Mouse (Mus musculus): ENCODE measurements around the gene Spata4.
"Not testable (repeated sequence)": the region's sequence is repeated elsewhere in the genome, so short reads cannot be mapped to it uniquely, and the experiment has no call there.

Spata4 gene

DNA sequence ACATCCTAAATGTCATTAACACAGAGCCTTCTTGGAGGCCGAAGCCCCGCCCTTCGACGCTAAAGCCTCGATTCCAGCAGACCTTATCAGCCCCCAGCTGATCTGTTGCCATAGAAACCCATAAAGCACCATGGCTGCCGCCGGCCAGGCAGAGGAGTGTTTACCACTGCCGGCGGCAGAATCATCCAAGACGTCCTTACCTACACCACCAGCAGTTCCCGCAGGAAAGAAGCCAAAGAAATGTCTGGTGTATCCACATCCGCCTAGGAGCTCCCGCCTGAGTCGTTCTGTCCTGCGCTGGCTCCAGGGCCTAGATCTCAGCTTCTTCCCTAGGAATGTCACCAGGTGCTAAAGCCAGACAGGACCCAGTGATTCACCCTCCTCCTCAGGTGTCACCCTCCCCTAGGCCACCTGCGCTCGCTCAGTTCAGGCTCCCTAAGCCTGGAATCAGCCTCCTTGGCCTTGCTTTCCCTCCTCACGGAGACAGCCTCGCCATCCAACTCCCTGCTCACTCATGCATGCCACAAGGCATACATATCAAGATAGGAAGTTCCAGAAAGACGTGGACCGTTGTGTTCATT, at the start of gene Spata4:
Gene Spata4, plus strand, starts transcription at position 111 of the 581 bp plus-strand sequence.
- no peak for DNase-seq

DNA sequence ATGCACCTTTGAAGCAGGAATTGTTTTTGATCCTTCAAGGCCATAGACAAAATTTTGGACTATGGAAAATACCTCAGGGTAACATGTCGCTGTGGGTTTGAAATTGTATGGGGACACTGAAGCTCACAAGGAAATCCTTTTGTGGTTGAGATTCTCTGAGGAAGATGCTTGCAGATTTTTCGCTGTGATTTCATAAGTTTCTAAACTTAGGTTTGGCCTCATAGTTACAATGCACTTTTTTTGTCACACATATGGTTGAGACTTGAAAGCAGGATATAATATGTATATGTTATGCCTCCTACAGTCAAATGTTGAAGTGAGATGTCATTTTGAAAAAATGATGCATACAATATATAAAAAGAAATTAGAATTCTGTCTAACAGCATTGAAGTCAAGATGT, 45.7 kb upstream of the Spata4 start:
- no peak for DNase-seq

DNA sequence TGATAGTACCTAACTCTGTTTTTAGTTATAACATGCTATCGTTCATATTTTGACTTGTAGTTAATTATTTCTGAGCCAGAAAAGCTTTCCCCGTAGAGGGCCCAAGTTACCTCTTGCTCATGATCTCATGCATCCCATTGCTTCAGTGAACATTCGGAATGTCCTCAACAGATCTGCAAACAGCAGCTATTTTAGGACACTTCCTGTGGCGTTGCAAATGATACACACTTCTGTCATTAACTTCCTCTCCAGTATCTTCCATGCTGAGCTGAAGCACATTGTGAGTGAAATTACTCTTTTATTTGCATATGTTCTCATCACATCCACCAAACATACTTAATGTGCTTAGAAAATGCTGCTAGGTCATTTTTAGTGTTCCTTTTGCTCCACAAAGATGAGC, 38.4 kb upstream of the Spata4 start:
- no peak for DNase-seq

DNA sequence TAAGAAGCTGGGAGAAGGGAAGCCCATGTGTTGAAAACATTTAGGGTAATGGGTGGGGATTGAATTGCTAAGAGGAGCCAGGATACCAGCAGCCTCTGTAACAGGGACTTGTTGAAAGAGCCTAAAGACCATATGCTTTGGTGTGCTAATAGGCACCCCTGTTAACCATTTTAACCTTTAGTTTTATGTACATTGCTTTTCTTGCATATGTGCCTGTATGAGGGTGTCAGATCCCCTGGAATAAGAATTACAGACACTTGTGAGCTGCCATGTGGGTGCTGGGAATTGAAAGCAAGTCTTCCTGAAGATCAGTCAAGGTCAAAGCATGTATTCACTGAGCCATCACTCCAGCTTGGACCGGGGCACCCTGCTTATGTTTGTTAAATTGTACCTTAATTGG, 35.4 kb upstream of the Spata4 start:
- DNase-seq: no peak

DNA sequence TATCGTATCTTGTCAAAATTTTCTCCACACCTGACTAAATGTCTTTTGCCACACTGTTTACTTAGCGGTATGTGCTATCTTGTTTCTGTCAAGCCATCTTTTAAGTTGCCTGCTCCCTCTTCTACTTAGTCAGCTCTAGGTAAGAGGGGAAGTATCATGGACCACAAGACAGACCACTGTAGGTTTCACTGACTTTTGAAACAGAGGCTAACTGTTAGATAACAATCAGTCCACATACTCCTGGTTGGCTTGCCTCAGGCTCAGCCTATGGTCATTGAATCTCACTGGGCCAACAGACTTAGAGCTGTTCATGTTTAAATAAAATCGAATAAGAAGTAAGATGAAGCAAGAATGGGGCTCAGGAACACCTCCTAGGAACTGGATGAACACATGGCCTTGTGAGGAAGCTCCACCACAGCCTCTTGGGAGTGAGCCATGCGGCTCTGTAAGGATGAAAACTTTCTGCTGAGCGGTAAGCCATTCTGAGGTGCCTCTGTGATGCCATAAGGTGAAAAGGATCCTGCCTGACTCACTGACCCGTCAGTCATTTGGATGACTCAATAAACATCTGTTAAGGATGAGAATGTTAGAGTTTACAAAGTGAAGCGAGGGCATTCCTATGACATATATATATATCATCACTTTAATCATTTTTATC, 34.8 kb upstream of the Spata4 start:
- no peak for DNase-seq

DNA sequence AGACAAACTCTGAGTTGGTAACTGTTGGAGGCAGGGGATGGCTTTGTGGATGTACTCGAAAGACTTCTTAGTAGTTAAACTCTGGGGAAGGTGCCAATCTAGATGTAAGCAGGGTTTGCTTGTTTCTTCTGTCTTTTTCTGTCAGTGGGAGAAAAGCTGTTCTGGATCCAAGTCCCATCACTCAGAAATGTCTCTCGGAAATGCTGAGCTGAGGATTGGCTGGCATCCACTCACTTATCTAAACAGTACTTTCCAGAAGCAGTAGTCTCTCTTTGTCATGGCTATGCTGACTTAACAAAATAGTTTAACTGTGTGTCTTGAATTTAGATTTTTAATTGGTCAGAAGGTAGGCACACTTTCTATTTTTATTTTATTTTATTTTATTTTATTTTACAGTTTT, 33.4 kb upstream of the Spata4 start:
- DNase-seq: no peak

DNA sequence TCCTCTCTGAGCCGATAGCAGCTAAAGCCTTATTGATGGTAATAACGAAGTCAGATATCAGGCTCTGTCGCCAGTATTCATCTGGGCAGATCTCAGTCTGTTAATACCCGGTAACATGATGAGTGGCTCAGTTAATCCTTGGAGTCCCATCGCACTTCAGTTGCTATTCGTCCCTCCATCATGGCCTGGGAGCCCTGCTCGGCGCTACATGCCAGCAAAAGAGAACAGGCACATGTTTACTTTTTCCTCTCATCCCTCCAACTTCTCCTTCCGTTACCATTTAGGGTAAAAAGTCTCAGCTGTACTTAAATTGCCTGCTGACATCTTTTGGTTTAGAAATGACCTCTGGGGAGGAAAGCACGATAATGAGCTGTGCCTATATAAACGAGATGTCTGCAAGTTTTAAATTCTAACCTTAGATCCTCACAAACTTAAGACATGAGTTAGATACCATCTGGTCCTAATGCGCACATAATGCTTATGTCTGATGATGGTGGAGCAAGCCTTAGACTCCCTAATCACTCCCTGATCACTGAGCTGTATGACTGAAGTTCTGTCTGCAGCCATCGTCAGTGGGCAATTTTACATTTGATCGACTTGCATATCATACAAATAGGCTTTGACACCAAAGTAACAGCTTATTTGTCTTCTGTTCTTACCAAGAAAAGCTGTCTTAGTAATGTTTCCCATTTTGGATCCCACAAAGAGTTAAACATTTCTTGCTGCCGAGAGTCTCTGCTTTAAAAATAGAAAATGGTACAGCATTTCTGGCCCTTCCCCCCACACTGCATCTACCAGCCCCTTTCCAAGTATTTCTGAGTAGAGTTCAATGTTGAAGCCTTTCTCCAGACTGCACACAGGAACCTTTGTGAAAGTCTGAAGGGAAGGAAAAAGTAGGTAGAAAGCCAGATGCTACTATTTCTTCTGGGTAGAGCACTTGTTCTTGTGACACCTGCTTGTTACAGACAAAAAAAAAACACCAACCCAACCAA, 29.7 kb upstream of the Spata4 start:
- DNase-seq: no peak

DNA sequence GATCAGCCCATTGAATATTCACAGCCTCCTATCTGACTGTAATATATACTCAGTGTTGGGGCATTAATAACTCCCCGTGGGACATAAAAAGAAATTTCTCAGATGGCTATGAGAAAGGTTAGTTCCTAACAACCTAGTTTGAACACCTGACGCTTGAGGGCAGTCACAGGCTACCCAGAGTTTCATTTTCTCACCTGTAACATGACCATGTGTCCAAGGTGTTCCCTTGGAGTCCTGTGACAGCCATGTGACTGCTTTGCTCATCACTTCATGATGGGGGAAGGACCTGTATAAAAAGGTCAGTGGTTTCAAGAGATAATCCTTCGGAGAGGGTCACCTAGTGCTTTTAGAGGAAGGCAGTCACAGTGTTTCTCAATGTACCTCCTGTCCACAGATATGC, 19.1 kb upstream of the Spata4 start:
- DNase-seq: no peak

DNA sequence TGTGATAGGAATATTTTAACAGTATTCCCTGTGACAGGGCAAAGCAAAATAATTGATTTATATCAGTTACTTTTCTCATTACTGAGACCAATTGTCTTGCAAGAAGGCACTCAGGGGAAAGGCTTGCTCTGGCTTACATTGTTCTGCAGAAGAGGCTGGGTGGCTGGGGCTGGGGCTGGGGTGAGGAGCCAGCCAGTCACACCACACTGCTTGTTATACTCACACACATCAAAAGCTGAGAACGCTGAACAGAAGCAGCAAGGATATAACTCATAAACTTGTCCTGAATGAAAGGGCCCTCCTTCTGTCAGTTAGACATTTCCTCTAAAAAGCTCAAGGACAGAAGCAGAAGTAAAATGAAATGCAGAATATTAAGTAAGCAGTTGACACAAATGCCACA, 17.7 kb upstream of the Spata4 start:
- DNase-seq: no peak

DNA sequence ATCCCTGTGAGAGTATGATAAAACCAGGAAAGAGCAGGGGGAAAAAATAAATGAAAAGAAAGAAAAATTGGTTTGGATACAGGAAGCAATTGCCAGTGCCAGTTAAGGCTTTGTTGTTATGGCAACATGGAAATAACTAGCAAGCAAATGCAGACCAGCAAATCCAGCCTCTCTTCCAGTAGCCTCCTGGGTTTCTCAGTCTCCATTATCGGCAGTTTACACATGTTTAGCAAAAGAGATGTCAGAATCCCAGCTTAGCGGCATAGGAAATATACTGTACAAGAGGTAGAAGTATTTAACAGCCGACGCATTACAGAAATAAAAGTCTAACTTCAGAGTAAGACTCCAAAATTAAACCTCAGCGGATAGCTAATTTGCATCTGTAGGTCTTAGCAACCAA, 5.9 kb upstream of the Spata4 start:
- no peak for DNase-seq

DNA sequence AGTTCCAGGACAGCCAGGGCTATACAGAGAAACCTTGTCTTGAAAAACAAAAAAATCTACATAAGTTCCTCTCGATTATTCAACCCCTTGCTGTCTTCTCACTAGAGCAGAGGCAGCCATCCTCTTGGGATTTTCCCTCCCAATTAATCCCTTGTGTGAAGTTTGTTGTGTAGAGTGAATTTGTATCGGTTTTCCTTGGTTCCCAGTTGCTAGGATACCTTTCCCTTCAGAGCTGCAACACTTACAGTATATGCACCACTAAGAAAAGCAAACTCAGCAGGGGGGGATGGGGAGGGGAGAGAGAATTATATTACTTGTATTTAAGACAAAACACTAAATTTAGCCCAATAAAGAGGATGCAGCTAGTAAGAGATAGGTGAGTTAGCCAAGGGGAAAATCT, 4.5 kb upstream of the Spata4 start:
- DNase-seq: no peak

DNA sequence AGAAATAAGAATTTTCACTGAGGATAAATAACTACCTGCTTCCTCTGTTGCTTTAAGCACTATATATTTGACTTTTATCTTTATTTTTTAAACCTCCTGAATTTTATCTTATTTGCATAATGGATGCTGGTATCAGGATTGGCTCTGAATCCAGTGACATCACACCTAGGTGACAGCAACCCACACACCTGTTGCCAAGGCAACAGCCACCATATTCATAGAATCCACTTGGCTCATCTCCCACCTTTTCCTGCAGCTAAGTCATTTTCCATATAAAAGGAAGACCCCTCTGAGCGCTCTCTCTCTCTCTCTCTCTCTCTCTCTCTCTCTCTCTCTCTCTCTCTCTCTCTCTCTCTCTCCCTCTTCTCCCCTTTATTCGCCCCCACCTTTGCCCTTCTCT, 3.6 kb upstream of the Spata4 start:
- DNase-seq: no peak

DNA sequence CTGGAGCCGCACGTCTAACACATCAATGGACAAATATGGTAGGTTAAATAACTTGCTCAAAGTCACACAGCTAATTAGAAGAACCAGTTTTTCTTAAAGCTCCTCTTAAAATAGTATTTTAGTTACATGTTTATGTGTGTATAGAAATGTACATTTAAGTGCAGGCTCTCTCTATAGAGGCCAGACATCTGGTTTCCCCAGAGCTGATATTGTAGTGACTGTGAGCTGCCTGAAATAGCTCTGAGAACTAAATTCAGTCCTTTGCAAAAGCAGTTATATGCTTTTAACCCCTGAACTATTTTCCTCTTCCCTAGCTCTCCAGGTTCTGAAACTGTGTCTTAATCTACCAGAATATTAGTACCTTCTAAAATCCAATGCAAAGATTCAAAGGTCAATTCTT, 3.2 kb upstream of the Spata4 start:
- no peak for DNase-seq

DNA sequence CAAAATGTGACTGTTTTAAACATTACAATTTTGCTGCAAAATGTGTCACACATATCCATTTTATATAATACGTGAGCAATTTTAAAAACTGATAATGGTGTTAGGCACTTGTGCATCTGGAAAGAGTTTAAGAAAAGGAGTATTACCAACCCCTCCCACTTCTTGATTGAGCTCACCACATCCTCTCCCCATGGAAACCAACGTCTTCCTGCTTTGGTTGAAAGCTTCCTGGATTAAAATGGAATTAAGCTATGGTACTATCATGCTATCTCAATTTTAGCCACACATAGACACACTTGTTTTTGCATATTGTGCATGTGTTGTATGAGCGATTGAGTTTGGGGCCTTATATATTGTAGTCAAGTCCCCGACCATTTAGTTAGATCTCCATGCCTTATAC, 2.9 kb downstream of the Spata4 start:
- no peak for DNase-seq

DNA sequence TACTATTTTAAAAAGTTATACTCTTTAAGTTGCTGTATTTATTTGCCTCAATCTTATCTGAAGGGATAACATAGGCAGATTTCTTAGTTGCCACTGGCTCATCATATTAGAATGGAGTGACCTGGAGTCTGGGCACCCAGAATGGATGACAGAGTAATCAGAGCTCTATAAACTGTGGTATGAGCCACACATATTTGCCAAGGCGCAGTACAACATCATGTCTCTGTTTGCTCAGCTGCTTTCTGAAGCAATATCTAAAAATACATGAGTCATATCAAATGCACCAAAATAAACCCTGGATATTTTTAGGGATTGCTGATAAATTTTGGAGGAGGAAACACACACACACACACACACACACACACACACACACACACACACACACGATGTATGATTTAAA, 8.8 kb downstream of the Spata4 start:
- DNase-seq: no peak

DNA sequence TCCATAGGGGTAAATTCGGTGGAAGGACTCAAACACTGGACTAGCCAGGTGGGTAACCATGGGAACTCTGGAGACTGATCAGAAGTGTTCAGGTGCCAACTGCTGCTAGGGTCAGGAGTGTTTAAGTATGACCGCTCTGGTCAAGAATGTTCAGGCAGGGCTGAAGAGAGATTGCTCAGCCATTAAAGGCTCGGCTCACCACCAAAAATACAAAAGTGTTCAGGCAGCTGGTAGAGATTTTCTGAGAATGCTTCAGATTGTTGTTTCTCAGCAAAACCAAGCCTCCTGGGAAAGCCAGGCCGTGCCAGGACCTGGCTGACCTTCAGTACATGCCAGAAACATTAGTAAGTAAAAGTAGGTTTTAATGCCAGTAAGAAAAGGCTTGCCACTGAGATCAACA, 9.7 kb downstream of the Spata4 start:
- no peak for DNase-seq

DNA sequence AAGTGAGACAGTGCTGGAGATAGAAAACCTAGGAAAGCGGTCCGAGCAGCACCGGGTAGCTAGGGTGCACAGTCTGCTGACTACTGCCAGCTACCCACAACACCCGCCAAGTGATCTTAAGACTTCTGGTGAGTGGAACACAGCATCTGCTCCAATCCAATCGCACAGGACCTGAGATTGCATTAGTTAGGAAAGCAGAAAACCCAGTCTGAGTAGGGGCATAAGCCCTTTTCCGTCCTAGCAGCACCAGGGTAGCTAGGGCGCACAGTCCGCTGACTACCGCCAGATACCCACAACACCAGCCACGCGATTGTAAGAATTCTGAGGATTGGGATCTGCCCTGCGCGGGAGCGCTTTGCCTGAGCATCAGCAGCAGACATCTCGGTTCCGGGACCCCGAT, 16.1 kb downstream of the Spata4 start:
- not testable (repeated sequence) for DNase-seq

DNA sequence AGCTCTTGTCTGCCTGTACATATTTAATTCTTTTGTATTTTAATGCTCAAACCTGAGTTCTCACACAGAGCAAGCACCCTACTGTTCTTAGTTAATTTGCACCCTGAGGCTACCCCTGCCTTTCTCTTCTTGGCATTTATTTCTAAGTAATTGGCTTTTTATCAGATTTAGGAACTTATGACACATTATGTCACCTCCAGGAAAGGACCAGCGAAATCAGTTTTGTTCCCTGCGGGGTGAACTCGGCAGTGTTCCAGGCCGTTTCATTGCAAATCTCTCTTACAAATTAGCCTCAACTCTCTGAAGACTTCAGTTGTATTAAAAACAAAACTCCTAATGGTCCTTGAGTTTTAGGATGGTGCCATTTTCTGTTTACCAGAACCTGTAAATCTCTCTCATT, 38.1 kb downstream of the Spata4 start:
- DNase-seq: no peak

Measured in lung, postnatal 14 days (tissue).